Mouse (Mus musculus) hindbrain, embryonic 10.5 days (tissue): ENCODE measurements around the gene Coq10a. TPM values are rescaled to one million over a fixed set of nuclear protein-coding genes. Genes with fewer than 3 reads are reported as not detected.

Source experiments
- DNase-seq: peaks from one replicate; pipeline ENCODE4 v3.0.0-alpha.2; 2017; ENCODE audit warnings: low spot score
- H3K27ac ChIP-seq: fragments of 300-500 bp; sonication (generic); 2 replicates; pipeline ENCODE4 v1.5.1; 2016; ENCODE audit warnings: mild to moderate bottlenecking, moderate library complexity
- H3K27me3 ChIP-seq: fragments of 300-500 bp; sonication (generic); 2 replicates; pipeline ENCODE4 v1.6.1; 2016; ENCODE audit warnings: mild to moderate bottlenecking; ENCODE audit not compliant: poor library complexity, insufficient read depth, severe bottlenecking
- H3K36me3 ChIP-seq: fragments of 300-500 bp; sonication (generic); 2 replicates; pipeline ENCODE4 v1.6.1; 2016; ENCODE audit warnings: mild to moderate bottlenecking, moderate library complexity
- H3K4me1 ChIP-seq: fragments of 300-500 bp; sonication (generic); replicated peaks from 2 replicates; pipeline ENCODE4 v1.6.1; 2016; ENCODE audit warnings: mild to moderate bottlenecking
- H3K4me3 ChIP-seq: fragments of 300-500 bp; sonication (generic); 2 replicates; pipeline ENCODE4 v1.5.1; 2016; ENCODE audit warnings: mild to moderate bottlenecking, moderate library complexity
- H3K9me3 ChIP-seq: fragments of 300-500 bp; sonication (generic); 2 replicates; pipeline ENCODE4 v1.6.1; 2016; ENCODE audit warnings: mild to moderate bottlenecking, moderate library complexity
- WGBS: fragments of 180-500 bp; shearing (Covaris S2); methylation state at CpG from one replicate; pipeline ENCODE4 v1.1.7; 2016; 5-methylcytosine and 5-hydroxymethylcytosine counted together
- polyA plus RNA-seq: library from polyadenylated mRNA; unstranded; fragments of >200 nt; fragmentation: Nextera tagmentation; extraction: Ambion mirVana; gene quantifications from 2 replicates; pipeline ENCODE4 v1.2.1, GENCODE M21; 2016

Coq10a gene
- polyA plus RNA-seq, 1 experiment from 2014 or later: 21.6 TPM

DNA sequence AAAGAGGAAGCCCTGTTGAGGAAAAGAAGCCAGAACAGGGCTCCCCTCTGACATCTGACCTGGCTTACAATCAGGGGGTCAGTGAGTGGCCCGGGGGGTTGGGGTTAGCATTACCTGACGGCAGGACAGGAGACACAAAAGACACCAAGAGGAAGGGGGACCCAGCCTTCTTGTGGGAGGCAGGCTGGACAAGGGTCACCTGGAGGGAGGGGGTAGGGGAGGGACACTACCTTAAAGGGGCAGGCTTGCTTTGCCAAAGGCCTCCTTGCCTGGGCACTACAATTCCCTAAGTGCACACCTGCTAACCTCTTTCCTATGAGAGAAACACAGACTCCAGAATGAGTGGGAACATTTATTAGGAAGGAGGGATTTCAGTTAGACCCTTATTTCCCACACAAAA is 32.3 kb upstream of the Coq10a start, which contains the start of gene Slc39a5:
Gene Slc39a5, minus strand, starts transcription at position 174 of the 400 bp plus-strand sequence.
- WGBS: 13% methylated on average over 2 of the region's 2 CpGs
- no peaks in the 10 kb centered on the region for H3K27me3 ChIP-seq
- no peaks in the 10 kb centered on the region for H3K9me3 ChIP-seq
- peaks cover 66% of the 10 kb centered on the region for H3K36me3 ChIP-seq
- H3K4me1 ChIP-seq: peaks cover 36% of the 10 kb centered on the region
- no peak within 1 kb of the TSS for H3K27ac ChIP-seq
- DNase-seq: no peak
- 0 out of 2 replicates have a peak within 1 kb of the TSS, but pooled peaks have one; percentile 20 for H3K4me3 ChIP-seq

DNA sequence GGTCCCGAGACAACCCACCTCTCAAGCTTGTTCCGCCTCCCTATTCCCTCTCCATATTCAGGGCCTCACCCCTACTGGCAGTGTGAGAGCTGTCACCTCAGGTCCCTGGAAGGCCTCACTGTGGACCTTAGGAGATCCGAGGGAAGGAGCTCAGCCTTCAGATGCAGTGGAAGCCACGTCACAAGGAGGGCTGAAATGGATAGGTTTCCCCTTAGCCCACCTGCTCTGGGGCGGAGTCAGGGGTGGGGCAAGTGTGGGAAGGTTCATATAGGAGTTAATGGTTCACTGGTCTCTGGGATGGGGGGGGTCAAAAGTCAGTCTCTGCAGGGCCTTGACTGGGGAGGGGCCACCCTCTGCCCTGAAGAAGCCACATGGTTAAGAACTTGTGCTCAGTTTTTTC is 31.5 kb upstream of the Coq10a start:
- Histone ChIP-seq H3K4me1 (peaks cover 39% of the 10 kb centered on the region), H3K36me3 (peaks cover 66% of the 10 kb centered on the region), H3K27me3 (no peaks in the 10 kb centered on the region), H3K4me3 (0 out of 2 replicates have a peak overlapping the region, but pooled peaks have one; percentile 20), H3K9me3 (no peaks in the 10 kb centered on the region), H3K27ac (no peak overlapping the region)
- 31% methylated on average over 5 of the region's 5 CpGs for WGBS
- DNase-seq: no peak

DNA sequence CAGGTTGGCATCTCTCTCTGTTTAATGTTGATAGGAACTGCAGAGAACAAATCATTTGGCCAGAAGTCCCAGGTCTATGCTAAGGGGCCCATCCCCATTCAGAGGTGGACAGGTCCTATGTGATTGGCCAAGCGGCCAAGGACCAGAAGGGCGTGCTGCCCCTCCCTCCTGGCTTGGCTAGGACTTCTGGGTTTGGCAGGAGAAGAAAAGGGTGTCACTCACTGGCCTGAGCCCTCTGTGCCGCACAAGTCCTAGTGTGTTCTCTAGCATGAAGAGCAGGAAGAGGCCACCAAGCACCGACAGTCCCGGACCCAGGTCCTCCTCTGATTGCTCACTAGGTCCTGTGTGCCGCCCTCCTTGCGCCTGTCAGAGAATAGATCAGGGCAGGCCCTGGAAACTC is 28.7 kb upstream of the Coq10a start:
- DNase-seq: no peak
- Histone ChIP-seq H3K4me3 (no peak overlapping the region), H3K36me3 (peaks cover 74% of the 10 kb centered on the region), H3K9me3 (no peaks in the 10 kb centered on the region), H3K27ac (peak overlapping the region; percentile 74), H3K27me3 (no peaks in the 10 kb centered on the region), H3K4me1 (peaks cover 55% of the 10 kb centered on the region)
- 62% methylated on average over 7 of the region's 7 CpGs for WGBS

DNA sequence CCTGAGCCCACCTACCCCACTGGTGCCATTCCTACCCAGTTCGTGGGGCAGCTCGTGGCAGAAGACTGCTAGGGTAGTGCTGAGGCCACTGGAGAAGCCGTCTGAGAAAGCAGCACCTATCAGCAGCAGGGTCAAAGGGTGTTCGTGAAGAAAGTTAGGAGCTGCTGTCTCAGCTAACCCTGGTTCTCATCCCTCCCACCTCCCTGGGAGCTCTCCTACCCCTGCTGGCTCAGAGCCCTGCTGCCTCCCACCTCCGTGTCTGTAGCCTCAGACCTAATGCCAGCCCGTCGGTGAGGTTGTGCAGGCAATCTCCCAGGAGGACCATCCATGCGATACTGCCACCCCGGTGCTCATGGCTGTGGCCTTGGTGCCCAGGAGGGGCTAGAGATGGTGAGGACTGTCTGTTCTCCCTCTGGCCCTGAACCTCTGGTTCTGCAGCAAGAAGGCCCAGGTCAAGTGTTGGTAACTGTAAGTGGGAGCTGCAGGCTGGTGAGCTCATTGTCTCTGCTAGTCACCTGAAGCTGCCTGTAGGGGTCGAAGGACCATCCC is 28.0 kb upstream of the Coq10a start:
- H3K36me3 ChIP-seq: peaks cover 76% of the 10 kb centered on the region
- H3K27me3 ChIP-seq: no peaks in the 10 kb centered on the region
- peak overlapping the region; percentile 9; the same call in 1 of the 2 replicates for H3K4me3 ChIP-seq
- H3K27ac ChIP-seq: 0 out of 2 replicates have a peak overlapping the region, but pooled peaks have one; percentile 74
- DNase-seq: no peak
- 76% methylated on average over 10 of the region's 10 CpGs for WGBS
- H3K4me1 ChIP-seq: peaks cover 55% of the 10 kb centered on the region
- H3K9me3 ChIP-seq: no peaks in the 10 kb centered on the region

DNA sequence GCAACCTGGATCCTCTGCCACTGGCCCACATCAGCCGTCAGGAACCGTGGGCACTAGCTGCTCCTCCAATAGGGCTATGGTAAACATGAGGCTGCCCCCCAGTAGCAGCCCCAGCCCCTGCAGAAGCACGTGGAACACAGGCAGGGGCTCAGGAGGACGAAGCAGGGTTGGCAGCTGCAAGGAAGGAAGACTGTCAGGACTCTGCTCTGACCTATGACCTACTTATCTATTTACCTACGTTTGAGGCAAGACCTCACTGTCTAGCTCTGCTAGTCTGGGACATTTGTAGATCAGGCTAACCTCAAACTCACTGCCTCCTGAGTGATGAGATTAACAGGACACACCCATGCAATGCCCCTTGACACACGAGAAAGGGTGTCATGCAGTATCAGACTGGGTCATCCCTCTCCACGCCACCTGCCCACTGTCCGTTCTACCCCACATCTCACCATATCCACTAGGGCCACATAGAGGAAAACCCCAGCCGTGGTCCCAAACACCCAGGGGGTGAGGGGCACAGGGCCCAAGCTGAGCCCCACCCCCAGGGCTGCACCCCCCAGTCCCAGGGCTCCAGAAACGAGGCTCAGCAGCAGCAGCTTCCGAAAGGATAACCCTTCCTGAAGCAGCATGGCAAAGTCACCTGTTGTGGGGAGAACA is 27.3 kb upstream of the Coq10a start:
- Histone ChIP-seq H3K4me3 (no peak overlapping the region), H3K9me3 (no peaks in the 10 kb centered on the region), H3K27ac (no peak overlapping the region), H3K36me3 (peaks cover 76% of the 10 kb centered on the region), H3K27me3 (no peaks in the 10 kb centered on the region), H3K4me1 (peaks cover 51% of the 10 kb centered on the region)
- WGBS: 73% methylated on average over 11 of the region's 11 CpGs
- no peak for DNase-seq

DNA sequence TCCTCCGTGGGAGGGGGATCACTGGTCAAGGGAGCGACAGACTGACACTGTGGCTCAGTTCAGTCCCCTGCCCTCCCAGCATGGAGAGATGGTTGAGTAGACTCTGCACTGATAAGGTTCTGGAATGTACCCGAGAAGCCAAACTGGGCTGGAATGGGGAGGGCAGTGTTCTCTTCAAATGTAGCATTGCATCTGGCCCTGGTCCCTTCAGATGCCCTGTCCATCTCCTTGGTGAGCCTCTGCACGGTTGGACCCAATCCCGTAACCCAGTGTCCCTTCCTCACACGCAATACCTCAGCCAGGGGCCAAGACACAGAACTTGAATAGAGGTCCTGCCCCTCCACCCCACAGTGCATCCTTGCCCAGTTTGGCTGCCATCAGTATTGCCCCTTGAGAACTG is 23.1 kb upstream of the Coq10a start:
- peaks cover 100% of the 10 kb centered on the region for H3K36me3 ChIP-seq
- no peaks in the 10 kb centered on the region for H3K27me3 ChIP-seq
- no peak overlapping the region for H3K27ac ChIP-seq
- H3K4me1 ChIP-seq: peaks cover 20% of the 10 kb centered on the region
- H3K9me3 ChIP-seq: no peaks in the 10 kb centered on the region
- H3K4me3 ChIP-seq: no peak overlapping the region
- no peak for DNase-seq
- WGBS: 78% methylated on average over 6 of the region's 6 CpGs

DNA sequence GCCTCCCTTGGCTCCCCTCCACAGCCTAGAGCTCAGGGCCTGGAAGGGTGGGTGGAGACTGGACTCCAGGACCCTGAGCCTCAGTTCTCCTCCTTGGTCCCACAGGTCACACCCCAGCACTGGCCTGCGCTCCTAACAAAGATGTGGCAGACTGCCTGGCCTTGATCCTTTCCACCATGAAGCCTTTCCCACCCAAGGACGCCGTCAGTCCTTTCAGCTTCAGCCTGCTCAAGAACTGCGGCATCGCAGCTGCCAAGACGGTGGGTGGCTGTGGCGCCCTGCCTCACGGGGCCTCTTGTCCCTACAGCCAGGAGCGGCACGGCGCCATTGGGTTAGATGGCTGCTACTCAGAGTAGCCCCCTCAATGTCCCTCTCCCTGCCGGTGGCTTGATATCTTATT is 21.6 kb upstream of the Coq10a start:
- Histone ChIP-seq H3K27ac (no peak overlapping the region), H3K4me3 (no peak overlapping the region), H3K36me3 (peaks cover 100% of the 10 kb centered on the region), H3K4me1 (peaks cover 16% of the 10 kb centered on the region), H3K9me3 (no peaks in the 10 kb centered on the region), H3K27me3 (no peaks in the 10 kb centered on the region)
- WGBS: 90% methylated on average over 12 of the region's 12 CpGs
- DNase-seq: no peak

DNA sequence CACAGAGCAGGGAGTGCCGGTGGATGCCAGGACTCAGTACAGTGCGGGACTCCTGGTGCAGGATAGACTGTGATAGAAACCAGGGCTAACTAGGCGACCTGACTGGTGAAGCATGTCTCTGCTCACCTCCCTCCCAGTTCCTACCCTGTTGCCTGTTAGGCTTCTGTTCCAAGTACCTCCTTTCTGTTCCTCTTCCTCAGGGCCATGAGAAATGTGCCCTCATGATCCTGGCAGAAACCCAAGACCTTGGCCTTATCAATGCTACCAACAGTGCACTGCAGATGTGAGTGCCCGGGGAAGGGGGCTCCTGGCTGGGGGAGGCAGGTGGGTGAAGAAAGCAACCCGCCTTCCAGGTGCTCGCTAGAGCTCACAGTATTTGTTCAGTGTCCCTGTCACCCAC is 20.8 kb upstream of the Coq10a start:
- Histone ChIP-seq H3K36me3 (peaks cover 100% of the 10 kb centered on the region), H3K4me3 (no peak overlapping the region), H3K27ac (no peak overlapping the region), H3K4me1 (peaks cover 16% of the 10 kb centered on the region), H3K9me3 (no peaks in the 10 kb centered on the region), H3K27me3 (no peaks in the 10 kb centered on the region)
- 92% methylated on average over 6 of the region's 6 CpGs for WGBS
- DNase-seq: no peak

DNA sequence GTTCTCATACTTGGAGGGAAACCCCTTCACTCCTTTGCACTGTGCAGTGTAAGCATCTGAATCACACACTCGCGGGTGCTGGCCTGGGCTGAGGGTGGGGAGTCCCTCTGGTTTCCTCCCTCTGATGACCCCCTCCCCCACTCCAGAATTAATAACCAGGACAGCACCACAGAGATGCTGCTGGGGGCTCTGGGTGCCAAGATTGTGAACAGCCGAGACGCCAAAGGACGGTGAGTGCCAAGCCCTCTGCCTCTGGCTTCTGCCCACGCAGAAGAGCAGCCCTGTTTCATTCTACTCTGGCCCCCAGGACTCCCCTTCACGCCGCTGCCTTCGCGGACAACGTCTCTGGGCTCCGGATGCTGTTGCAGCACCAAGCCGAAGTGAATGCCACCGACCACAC is 20.1 kb upstream of the Coq10a start:
- 91% methylated on average over 14 of the region's 14 CpGs for WGBS
- DNase-seq: no peak
- H3K4me3 ChIP-seq: no peak overlapping the region
- no peaks in the 10 kb centered on the region for H3K27me3 ChIP-seq
- no peaks in the 10 kb centered on the region for H3K9me3 ChIP-seq
- peaks cover 13% of the 10 kb centered on the region for H3K4me1 ChIP-seq
- peaks cover 100% of the 10 kb centered on the region for H3K36me3 ChIP-seq
- H3K27ac ChIP-seq: no peak overlapping the region

DNA sequence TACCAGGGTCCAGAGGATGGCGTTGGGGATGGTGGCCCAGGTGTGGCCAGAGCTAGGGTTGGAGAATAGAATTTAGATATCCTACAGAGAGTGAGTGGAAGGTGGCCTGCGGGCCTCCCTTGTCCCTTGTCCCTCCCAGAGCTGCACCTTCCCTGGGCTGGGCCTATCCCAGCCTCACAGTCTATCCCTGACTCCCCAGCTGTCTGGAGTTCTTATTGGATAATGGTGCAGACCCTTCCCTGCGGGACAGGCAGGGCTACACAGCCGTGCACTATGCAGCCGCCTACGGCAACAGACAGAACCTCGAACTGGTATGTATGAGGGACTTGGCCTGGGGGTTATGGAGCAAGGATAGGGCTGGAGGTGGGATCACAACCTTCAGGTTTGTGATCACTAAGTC is 17.1 kb upstream of the Coq10a start:
- no peaks in the 10 kb centered on the region for H3K4me1 ChIP-seq
- no peak overlapping the region for H3K4me3 ChIP-seq
- 88% methylated on average over 7 of the region's 7 CpGs for WGBS
- H3K27ac ChIP-seq: no peak overlapping the region
- peaks cover 100% of the 10 kb centered on the region for H3K36me3 ChIP-seq
- H3K9me3 ChIP-seq: no peaks in the 10 kb centered on the region
- no peak for DNase-seq
- no peaks in the 10 kb centered on the region for H3K27me3 ChIP-seq

DNA sequence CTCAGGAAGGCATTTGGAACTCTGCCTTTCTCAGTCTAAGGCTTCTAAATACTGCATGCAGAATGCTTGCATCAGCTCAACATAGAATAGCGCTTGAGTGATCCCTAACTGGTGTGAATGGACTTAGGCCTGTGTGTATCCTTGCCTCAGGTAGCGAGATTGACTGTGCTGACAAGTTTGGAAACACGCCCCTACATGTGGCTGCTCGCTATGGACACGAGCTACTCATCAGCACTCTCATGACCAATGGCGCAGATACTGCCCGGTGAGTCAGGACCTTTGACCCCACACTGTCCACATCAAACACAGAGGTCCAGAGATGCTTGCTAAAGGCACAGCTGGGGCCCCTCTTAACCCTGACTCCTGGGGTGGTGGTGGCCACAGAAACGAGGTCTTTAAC is 13.7 kb upstream of the Coq10a start:
- DNase-seq: no peak
- Histone ChIP-seq H3K36me3 (peaks cover 96% of the 10 kb centered on the region), H3K4me3 (no peak overlapping the region), H3K27me3 (no peaks in the 10 kb centered on the region), H3K4me1 (peaks cover 18% of the 10 kb centered on the region), H3K9me3 (no peaks in the 10 kb centered on the region), H3K27ac (no peak overlapping the region)
- 83% methylated on average over 8 of the region's 8 CpGs for WGBS

DNA sequence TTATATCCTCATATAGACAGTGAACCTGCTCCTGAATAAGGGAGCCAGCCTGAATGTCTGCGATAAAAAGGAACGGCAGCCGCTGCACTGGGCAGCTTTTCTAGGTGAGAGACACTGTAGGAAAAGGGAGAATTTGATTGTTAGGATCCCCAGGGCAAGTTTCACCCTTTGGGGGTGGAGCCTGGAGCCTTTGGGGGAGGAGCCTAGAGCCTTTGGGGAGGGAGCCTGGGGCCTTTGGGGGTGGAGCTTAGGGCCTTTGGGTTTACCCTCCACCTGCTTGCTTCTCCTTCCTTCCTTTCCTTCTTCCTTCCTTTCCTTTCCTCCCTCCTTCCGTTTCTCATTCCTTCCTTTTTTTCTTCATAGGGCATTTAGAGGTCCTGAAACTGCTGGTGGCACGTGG is 11.8 kb upstream of the Coq10a start:
- no peak for DNase-seq
- Histone ChIP-seq H3K27me3 (no peaks in the 10 kb centered on the region), H3K4me1 (peaks cover 28% of the 10 kb centered on the region), H3K9me3 (no peaks in the 10 kb centered on the region), H3K27ac (no peak overlapping the region), H3K4me3 (no peak overlapping the region), H3K36me3 (peaks cover 77% of the 10 kb centered on the region)
- WGBS: 88% methylated on average over 5 of the region's 5 CpGs

DNA sequence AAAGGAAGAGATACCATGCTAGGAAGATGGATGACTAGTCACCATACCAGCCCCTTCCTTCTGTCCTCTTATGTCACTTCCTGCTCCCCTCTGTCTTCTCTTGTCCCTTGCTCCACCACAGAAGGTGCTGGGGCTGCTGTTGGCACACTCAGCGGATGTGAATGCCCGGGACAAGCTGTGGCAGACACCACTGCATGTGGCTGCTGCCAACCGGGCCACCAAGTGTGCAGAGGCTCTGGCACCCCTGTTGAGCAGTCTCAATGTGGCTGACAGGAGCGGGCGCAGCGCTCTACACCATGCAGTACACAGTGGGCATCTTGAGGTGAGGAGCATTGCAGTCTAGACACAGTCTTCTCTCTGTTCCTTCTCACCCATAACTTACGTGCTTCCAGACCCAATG is 10.5 kb upstream of the Coq10a start:
- Histone ChIP-seq H3K9me3 (no peaks in the 10 kb centered on the region), H3K27me3 (no peaks in the 10 kb centered on the region), H3K4me3 (no peak overlapping the region), H3K27ac (no peak overlapping the region), H3K4me1 (peaks cover 28% of the 10 kb centered on the region), H3K36me3 (peaks cover 64% of the 10 kb centered on the region)
- no peak for DNase-seq
- 98% methylated on average over 7 of the region's 7 CpGs for WGBS
